Mouse (Mus musculus) adrenal gland, postnatal 10 days (tissue): ENCODE measurements around the gene Cacna1c. TPM values are rescaled to one million over a fixed set of nuclear protein-coding genes. Genes with fewer than 3 reads are reported as not detected.

Experiments used
- DNase-seq: peaks from one replicate; pipeline ENCODE4 v3.0.0; 2021; ENCODE audit warnings: mixed read lengths
- total RNA-seq, 2 experiments: library from RNA; stranded (reverse); gene quantifications; 2 replicates each; pipeline ENCODE4 v1.2.3; 2021

Cacna1c gene
- total RNA-seq, 2 experiments from 2014 or later = 39.2 to 58.2 TPM

DNA sequence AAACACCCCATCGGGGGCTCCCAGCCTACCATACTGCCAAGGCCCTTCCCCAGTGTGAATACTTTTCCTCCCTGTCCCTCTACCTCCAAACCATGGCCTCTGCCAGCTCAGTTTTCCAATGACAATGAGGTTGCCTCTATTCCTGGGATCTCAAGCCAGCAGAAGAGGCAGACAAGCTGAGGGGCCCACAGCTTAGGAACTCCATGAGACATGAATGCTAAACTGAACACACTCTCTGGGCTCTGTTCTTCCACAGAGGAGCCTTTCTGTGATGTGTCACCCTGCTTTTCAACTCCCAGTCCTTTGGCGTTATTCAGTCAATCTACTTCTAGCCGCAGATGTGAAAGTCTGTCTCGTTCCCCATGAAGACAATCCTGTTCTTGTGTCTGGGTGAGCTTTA lies 399.8 kb downstream of the Cacna1c start:
- no peak for DNase-seq

DNA sequence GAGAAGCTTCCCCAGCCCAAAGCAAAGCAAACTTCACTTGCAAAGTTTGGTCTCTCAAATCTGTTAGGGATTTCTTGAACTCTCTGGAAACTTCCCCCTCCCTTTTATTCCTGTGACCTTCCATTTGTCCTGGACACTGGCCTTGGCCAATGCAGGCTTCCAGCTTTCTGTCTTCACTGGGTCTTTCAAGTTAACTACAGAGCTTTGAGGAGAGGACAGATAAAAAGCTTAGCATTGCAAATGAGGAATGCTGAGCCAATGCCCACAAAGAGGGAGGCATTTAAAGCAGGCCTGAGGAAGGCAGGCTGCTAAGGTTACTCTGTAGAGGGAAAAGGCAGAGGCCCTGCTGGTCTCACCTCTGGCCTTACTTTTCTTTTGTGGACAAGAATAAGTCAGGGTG lies 400.5 kb downstream of the Cacna1c start:
- DNase-seq = peak; percentile 27

DNA sequence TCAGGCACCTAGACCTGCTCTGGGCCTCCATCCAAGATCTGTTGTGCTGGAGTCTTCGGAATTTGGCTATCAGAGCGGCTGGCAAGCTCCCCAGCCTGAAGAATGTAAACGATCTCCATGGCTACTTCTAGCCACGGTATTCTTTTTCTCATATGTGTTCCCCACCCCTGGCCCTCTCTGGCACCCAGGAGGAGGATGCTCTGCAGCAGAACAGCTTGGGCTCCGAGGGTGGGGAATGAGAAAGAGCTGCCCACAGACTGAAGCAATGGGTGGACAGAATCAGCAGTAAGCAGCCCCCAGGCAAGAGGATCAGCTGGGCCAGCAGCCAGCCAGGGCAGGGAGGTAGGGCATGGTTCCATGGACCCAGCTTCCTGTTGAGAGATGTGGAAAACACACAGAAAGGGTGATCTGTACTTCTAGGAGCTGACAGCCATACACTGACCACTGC lies 404.3 kb downstream of the Cacna1c start:
- DNase-seq = peak; percentile 69

DNA sequence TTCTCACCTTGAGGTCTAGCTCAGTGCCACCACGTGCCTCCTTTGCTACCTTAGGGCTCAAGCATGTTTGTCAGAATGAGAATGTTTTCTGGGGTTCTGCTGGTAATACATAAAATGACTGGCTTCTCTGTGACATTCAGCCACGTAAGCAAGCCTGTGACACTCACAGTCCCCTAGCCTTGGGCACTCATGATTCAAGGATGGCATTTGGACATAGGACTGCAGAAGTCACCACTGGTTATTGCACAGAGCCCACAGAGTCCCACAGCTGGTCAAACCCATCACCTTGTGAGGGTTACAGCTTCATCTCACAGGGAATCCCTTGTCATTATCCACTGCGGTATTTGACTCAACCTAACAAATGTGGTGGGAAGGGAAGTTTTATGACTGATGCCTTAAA lies 408.3 kb downstream of the Cacna1c start:
- no peak for DNase-seq

DNA sequence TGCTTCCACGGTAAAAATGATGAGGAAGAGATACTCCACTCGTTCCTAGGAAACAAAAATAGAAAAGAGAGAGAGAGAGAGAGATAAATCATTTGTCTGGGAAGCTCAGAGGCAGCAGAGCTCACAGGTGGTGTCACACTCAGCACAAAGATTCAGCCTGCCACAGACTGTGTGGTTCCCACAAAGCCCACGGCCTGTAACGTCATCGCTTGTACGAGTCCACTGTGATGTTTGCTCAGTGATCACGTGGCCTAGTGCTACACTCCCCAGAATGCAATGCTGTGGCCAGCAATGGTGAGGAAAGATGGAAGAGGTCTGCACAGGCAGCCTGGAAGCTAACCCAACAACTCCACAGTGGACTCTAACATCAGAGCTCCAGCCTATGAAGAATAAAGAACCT lies 415.9 kb downstream of the Cacna1c start:
- DNase-seq = no peak

DNA sequence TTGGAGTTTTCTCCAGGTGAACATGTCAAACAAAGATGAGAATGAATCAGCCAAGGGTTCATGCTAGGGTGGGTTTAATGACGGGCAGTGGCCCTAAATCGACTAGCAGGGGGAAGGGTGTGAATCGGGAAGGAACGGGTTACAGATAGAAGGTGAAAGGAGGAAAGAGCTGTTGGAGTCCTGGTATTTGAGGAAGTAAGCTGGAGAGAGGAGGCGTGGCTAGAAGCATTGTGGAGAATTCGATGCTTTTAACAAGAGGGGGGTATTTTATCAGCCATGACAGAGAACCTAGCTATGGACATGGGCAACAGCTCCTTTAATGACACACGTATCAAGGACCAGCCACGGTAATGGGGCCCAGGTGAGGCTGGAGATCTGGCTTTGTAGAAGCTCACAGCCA lies 417.0 kb downstream of the Cacna1c start:
- no peak for DNase-seq

DNA sequence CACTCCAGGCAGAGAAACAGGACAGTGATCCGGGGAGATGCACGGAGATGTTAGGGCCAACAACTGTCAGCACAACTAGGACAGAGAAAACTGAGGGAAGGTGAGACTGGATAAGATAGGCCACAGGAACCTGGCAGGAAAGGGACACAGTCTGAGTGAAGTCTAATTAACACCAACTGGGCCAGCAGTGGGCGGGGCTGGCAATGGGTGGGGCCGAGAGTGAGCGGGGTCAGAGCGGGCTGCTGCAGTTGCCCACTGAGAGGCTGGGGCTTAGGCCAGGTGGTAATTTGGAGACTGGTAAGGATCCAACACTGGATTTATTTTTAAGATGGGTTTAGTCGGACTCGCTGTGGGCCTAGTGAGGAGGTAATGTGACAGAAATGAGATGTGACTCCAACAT lies 418.8 kb downstream of the Cacna1c start:
- no peak for DNase-seq

DNA sequence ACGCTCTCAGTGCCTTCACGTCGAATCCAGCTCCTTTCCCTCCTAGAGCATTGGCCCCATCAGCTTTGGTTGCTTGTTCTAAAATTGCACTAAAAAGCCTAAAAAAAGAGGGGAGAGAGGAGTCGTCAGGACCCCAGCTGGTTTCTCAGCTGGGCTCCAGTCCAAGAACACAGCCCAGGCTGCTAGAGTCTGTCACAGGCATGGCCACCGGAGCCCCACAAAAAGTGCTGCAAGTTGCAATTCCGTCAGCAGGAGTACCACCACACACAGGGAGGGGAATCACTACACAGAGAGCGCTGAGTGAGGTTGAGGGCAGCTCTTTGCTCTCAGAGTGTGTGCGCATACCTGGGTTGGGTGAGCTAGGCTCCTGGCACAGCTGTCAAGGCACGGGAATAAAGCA lies 419.8 kb downstream of the Cacna1c start:
- no peak for DNase-seq

DNA sequence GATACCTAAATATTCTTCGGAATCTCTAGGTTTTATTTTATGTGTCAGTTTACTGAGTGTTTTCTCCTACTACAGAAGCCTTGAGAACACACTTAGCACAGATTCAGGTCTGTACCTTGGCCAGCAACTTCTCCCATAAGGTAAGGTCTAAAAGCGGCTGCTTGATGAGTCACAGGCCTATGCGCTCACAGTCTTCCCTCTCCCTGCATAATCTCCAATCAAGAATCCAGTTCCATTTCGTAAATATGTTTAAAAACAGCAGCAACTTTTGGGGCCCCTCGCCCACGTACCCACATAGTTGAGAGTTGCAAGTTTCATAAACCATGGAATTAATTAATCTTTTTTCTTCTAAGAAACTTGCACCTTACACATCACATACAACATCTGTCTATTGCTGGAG lies 423.6 kb downstream of the Cacna1c start:
- DNase-seq = no peak

DNA sequence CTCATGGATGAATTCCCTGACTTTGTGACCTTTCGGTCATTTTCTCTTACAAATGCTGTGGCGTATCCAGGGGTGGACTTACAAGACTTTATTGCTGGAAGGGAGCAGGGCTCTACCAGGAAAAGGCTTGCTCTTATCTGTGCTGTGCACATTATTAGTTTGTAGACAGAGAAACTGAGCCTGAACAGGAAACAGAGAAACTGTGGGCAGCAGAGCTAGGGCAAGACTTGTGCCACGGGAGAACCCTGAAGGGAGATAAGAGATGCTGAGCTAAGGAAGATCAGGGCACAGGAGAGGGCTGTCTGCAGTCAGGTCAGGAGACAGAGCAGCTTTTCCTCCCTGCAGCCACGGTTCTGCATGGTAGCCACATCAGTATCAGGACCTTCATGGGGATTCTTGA lies 425.1 kb downstream of the Cacna1c start:
- DNase-seq = no peak

DNA sequence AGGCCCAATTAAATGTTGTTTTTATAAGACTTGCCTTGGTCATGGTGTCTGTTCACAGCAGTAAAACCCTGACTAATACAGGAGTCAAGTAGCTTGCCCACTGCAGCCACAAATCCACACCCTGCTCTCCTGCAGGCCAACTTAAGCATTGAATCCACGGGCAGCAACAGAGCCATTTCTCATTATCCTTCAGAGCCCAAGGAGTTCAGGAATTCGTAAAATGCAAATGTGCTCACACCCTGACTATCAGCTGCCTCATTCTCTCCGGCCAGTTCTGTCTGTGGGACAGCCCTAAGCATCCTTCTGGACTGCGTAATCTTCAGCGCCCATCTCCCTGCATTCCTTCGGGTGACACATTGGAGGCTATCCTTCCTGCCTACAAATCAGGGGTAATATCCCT lies 425.8 kb downstream of the Cacna1c start:
- no peak for DNase-seq

DNA sequence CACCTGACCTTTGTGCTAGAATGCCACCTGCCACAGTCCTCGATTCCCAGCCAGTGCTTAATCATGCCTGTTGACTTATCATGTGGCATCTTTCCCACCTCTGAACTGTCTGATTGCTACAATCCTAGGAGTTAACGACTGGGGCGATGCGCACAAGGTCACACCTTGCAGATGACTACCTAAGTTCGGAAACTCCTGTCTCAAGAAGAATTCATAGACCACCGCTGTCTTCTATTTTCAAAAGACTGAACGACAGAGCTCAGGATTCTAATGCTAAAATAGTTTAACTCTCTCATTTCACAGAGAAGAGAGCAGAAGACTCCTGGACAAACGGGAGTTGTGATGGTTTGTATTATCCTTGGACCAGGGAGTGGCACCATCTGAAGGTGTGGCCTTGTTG lies 426.4 kb downstream of the Cacna1c start:
- DNase-seq = no peak

DNA sequence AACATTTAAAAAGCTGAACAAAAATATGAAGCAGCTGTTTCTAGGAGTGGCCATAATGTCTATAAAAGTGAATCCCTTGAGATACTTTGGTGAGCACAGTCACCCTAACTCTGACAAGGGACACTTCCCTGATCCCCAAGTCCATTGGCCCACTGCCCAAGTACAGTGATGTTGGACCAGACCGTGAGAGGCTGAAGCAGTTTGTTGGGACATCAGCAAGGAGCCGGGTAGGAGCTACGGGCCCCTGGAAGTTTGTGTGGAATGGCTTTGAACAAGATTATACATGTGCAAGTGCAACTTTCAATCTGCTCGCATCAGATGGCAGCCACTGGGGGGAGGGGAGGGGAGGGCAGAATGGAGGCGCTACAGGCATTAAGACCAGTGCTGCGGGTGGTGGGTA lies 428.5 kb downstream of the Cacna1c start:
- DNase-seq = no peak

DNA sequence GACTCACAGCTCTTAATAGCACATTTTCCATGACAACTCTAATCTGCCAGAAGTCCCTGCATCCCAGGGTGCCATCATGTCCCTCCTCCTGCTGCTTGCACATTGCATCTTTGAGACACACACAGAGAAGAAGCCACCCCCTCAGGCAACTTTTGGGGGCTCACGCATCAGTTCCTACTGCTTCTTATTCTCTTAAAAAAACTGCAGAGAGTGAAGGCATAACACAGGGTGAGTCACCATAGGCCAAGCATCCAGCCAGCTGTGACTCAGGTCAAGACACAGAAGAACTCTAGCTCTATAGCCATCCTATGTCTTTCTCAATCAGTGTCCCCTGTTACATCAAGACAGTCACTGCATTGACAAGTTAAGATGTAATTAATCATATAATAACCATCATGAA lies 431.0 kb downstream of the Cacna1c start:
- DNase-seq = no peak

DNA sequence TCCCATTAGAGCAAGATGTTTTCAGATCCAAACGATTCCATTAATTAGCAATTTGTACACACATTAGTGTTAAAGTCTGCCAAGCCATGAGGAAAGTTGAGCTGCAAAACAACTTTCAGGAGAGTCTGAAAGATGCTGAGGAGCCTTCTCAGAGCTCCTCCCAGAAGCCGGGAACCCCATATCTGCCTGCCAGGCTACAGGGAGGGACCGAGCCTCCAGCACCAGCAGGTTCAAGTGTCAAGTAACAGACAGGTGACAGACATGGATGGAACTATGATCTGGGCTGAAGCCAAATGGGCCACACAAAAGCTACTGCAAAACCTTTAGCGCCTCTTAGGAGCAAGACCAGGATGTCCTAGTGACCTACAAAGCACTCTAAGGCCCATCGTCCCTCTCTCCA lies 437.2 kb downstream of the Cacna1c start:
- no peak for DNase-seq

DNA sequence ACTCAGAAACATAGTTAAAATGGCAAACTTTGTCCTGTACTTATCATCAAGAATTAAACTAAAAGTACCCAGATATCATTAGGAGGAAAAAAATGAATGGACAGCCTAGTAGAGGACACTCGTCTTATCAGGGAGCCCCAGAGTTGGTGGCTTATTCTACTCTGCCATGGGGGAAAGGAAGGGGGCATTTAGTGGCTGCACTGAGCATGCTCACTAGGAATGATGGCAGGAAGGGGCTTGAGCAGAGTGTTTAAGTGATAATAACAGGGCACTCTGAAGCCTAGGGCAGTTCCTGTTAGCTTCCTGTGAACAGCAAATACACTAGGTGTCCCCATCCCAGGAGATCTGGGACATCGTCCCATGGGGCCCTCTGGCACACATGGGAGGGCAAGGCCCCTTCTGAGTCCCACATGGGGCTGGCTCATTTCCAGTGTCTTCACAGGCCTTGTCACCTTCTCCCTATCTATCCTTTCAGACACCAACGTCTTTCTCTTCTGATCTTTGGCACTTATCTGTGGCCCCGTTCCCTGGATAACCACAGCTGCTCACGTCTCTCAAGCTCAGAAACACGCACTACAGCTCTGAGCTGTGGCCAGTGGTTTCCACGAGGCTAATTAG lies 437.8 kb downstream of the Cacna1c start:
- no peak for DNase-seq

DNA sequence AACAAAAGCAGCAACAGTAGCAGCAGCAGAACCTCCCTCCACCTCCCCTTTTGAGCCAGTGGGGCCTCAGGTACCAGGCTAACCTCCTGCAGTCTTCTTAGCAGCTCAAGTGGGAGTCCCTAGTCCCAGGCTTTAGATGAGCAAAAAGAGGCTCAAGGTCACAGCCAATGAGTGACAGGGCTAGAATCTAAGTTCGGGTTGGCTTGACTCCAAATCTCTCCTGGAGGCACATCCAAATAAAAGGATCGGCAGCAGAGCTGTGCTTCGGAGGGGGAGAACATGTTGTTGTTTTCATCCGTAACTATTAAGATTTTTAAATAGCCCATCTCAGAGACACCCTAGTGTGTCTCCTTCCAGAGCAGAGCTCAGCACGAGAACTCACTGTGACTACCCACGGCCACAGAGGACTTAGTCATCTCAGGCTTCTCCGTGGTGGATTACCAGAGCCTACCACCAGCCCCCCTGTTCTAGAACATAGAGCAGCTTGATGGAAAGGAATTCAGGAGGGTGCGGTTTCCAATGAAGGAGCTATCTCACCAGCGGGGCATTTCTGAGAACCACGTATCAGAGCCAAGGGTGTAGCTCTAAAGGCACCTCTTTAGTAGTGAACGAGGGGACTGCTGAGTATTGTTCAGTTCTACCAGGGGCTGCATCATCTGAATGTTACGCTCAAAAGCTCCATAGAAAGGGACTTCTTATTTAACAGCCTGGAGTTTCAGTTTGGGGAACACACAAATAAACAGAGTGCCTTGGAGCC lies 438.5 kb downstream of the Cacna1c start:
- no peak for DNase-seq

DNA sequence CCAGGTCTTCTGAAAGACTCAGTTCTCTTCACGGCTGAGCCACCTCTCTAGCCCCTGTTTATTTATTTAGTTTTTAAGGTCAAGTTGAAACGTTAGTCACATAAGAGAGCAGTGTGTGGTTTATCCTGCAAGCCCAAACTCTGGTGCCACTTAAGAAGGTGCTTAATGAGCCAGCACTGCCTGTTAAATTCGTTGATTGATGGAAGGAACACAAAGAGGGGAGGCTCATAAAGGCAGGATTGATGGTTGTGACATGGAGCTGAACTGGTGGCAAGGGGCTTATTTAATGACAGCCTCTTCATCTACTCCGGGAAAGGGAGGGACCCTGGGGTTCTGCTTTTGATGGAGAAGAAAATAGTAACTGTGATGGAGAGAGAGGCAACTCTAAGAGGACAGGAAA lies 439.7 kb downstream of the Cacna1c start:
- no peak for DNase-seq

DNA sequence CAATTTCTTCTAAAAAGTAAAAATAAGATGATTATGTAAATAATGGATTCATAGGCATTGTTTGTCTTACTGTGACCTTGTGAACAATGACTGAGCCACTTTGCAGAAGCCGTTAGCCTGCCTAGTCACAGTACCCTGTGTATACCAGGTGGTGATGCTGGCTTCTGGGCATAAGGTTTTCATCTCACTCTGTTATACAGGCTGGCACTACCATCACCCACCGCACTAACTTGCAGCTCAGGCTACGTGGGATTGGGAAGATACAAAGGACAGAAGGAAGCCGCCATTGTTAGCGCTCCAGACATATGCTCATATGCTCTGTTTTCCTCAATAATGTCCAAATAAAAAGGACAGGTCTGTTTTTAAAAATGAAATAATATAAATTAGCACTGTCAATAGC lies 440.4 kb downstream of the Cacna1c start:
- no peak for DNase-seq

DNA sequence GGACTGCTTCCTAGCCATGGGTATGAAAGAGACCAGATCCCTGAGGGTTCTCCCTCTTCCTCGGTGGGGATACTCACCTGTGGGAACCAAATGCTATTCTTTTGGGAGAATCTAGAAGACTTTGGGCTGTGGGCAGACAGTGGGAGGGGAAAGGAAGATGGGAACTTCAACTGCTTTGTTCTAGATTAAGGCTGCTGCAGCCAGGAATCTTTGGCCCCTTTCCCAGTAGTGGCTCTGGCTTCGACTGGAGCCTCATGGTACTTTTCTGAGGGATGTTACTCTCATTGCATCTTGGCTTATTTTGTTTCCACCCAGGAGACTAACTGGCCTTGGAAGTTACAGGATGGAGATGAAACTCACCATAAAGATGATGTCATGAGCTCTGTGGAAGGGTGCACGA lies 441.8 kb downstream of the Cacna1c start:
- DNase-seq = no peak

DNA sequence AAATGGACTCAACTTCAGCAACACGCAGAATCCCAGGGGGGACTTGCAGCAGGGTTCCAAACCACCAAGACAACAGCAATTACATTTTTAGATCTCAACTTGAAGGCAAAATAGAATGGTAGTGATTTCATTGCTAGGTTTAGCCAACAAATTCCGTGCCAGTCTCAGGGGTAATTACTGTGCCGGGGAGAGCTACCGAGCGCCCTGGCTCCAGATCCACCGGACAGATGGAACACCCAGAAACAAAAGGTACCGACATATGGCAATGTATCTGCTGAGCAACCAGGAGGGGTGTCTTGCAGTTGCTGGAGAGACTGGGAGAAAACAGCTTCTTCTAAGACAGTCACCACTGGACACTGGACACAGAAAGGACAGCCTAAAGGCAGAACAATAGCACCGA lies 442.4 kb downstream of the Cacna1c start:
- DNase-seq = no peak

DNA sequence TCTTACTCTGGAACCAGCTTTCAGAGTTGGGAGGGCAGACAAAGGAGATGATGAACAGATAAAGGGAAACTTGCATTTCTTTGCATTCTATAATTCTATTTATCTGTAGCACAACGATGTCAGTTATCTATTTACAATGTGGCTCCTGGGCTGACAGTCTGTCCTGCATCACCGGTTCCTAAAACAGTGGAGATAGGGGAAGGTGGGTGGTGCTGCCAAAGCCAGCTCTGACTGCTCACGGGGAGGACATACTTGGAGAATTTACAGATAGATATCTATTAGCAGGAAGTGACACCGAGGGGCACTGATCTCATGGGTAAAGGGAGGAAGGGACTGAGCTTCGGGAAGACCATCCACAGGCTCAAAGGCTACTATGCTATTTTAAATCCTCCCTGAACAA lies 443.2 kb downstream of the Cacna1c start:
- no peak for DNase-seq

DNA sequence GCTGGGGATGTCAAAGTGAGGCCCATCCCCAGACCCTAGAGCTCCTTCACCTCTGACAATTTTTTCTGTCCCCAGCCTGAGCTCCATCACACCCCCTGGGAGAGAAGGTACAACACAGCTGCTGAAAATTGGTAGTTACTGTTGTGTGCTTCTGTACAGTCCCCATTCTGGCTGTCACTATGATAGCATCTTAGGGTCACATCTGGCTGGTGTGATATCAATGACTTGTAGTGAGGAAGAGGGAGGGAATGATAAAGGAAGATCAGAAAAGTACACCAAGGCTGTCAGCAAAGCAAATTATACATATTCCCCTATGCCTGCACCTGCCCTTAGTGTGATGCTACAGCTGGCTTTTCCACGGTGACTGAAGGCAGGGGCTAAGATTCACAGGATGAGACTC lies 446.9 kb downstream of the Cacna1c start:
- DNase-seq = no peak

DNA sequence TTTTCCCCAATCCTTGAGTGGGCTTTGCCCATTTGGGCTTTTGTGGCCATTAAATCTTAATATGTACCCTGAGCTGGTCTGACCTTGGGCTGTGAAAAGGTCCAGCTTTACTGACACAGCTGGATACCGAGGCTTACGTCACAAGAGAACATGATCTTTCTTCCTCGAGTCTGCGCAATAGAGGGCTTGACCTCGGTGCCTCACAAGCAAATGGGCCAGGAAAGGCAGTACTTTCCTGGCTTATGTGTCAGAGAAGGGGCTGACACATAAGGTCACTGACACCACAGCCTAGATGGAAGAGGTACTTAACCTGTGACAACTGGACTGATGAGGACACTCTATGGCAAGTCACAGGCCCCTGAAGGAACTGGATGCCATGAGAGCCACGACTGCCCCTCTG lies 453.5 kb downstream of the Cacna1c start:
- no peak for DNase-seq
